Mouse (Mus musculus): ENCODE measurements around the gene Mab21l3.
"Not testable (repeated sequence)": the region's sequence is repeated elsewhere in the genome, so short reads cannot be mapped to it uniquely, and the experiment has no call there.

Gene Mab21l3

DNA sequence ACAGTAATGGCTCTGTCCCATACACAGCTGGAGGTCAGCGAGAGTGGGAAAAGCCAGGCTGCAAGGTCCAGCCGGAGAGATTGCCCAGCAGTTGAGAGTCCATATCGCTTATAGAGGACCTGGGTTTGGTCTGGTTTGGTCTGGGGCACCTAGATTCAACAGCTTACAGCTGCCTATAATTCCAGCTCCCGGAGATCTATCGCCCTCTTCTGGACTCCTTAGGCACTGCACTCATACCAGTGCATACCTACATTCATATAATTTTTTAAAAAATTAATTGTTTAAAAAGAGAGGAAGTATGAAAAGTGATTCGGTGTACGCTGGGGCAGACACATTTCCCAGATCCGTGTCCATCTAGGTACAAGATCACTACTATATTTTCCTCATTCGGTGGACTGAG lies 9.4 kb downstream of the Mab21l3 start:
- DNase-seq (ENCODE audit: low spot score), result no peak

DNA sequence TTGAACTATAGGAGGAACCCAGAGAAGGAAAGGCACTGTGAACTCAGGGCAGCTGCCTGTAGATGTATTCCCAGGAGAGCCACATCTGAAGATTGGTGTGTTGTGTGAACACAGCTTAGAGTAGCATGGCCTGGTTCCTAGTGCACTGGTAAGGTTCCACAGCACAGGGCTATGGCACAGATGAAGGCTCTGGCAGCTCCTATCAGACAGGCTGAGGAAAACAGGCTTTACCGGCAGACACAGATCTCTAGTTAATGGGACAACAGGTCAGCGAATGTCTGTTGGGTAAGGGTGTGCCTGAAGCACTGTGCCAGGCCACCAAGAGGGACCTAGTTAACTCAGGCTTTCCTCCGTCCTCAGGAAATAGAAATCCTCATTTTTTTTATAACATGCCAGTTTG lies 11.8 kb downstream of the Mab21l3 start:
- no peak for DNase-seq (ENCODE audit: low spot score)

DNA sequence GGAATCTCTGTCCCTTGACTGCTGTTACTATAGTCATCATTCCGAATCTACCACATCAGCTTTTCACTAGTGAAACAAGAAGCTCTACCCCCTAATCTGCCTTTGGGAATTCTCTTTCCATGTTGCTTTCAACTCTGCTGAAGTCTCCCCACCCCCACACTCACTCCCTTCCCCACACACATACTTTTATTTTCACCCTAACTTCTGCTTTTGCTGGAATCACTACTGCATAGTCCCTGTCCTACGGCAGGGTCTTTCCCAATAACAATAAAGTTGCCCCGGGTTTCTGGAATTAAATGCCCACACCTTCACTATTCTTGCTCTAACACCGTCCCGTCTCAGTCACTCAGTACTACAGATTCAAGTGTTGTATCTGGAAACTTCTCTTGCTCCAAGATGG lies 12.2 kb downstream of the Mab21l3 start:
- DNase-seq (ENCODE audit: low spot score), result no peak

DNA sequence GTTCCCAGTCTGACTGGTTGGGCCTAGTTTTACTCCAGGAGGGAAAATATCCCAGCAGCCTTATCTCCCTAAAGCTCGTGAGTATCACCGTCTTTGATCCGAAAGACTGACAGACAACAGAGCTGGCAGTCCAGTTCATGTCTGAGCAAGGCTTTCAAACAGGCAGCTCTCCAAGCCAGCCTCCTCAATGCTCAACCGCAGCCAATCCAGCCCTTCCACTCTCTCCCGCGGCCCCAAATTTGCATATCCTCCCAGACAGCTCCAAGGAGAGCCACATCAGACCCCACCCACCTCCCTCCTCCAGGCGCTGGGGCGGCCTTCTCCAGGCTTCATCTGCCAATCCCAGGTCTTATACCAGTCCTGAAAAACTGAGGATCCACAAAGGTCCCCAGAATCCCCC lies 12.7 kb downstream of the Mab21l3 start:
- peak; percentile 91 for DNase-seq (ENCODE audit: low spot score)

GRCm38 (mm10) chr3:101831189-101831858 lies 17.4 kb downstream of the Mab21l3 start:
- DNase-seq (ENCODE audit: low spot score), result peak; percentile 77

- no peak for DNase-seq (ENCODE audit: low spot score)
Measured at GRCm38 (mm10) chr3:101829881-101830616, 18.7 kb downstream of the Mab21l3 start.

GRCm38 (mm10) chr3:101828595-101828994 lies 20.2 kb downstream of the Mab21l3 start:
- DNase-seq (ENCODE audit: low spot score), result peak; percentile 41

- DNase-seq (ENCODE audit: low spot score), result no peak
Measured at GRCm38 (mm10) chr3:101827220-101827715, 21.5 kb downstream of the Mab21l3 start.

GRCm38 (mm10) chr3:101824338-101824737 lies 24.4 kb downstream of the Mab21l3 start:
- DNase-seq (ENCODE audit: low spot score), result no peak

GRCm38 (mm10) chr3:101822052-101822451 lies 26.7 kb downstream of the Mab21l3 start:
- no peak for DNase-seq (ENCODE audit: low spot score)

GRCm38 (mm10) chr3:101820708-101821107 lies 28.1 kb downstream of the Mab21l3 start:
- DNase-seq (ENCODE audit: low spot score), result not testable (repeated sequence)

DNA sequence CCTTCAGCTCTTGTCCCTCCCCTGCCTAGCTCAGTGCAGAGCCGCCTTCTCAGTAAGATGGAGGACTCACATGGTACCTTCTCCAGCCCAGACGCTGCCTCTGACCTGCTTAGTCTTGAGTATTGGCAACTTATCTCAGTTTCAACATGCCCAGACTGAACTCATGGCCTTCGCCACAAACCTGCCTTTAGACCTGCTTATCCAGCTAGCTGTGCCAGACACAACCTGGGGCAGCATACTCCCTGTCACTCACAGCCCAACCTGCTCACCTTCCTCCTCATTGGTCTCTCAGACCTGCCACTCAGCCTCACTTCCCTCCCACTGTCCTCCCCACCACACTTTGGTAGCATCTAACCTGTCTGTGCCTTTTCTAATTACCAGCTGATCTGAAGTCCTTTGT lies 32.8 kb downstream of the Mab21l3 start:
- no peak for DNase-seq (ENCODE audit: low spot score)

GRCm38 (mm10) chr3:101814790-101815189 lies 34.0 kb downstream of the Mab21l3 start:
- DNase-seq (ENCODE audit: low spot score), result no peak

DNA sequence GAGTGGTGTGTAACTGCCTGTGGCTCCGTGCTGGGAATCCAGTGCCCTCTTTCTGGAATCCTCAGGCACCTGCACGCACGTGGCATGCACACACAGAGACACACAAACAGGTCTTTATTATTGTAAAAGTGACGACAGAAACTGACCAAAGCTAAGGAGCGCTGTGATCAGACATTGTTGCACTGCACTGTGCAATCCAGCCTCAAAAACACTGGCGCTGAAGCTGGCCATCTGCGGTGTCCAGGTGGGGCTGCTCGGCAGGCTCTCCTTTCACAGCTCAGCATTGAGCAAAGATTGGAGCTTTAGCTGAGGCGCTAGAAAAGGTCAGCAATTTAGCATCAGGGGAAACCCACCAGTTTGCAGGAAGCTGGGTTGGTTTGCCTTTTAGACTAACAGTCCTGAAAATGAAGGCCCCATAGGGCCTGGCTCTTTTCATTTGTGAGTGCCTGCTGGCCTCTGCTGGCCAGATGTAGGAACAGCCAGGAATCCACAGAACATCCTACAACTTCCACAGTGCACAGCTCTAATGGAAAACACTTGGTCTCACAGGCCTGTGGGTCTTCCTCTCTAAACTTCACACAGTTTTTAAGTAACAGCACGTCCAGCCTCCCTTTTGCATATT lies 36.3 kb downstream of the Mab21l3 start:
- peak; percentile 55 for DNase-seq (ENCODE audit: low spot score)

- DNase-seq (ENCODE audit: low spot score), result no peak
Measured at GRCm38 (mm10) chr3:101811931-101812330, 36.8 kb downstream of the Mab21l3 start.

DNA sequence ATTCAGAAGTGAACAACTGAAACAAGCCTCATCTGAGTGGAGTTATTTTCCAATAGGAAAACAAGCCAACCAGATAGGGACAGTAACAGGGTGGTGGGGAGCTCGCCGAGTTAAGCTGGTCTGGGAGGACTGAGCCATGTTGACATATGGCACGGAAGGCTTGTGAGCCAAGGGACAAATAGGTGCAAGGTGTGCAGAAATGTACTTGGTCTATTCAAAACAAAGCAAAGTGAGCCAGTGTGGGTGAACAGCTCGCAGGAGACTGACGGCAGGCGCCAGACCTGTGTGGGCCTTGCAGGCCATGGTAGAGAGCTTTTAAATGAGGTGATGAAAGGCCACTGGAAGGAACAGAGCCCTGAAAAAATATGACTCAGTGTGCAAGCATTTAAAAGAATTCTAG lies 41.1 kb downstream of the Mab21l3 start:
- no peak for DNase-seq (ENCODE audit: low spot score)

- no peak for DNase-seq (ENCODE audit: low spot score)
Measured at GRCm38 (mm10) chr3:101806941-101807340, 41.8 kb downstream of the Mab21l3 start.

- DNase-seq (ENCODE audit: low spot score), result peak; percentile 87
Measured at GRCm38 (mm10) chr3:101806149-101806548, 42.6 kb downstream of the Mab21l3 start.

DNA sequence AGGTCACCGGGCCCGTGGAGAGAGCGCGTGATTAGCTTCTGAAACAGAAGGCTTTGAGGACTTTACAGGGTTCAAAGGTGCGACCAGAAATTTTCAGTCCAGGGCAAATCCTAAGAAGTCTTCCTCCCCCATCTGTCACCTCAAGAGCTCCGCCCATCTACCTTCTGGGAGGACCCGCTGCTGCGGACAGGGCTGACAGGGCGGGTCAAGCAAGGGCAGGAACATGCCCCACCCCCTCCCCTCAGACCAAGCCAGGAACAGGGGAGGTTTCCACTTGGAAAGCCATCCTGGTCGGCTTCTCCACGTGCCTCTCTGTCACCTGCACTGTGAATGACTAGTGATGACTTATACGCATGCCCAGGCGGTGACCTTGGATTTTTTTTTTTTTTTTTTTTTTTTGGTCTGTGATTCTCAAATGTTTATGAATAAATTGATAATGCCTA lies 43.2 kb downstream of the Mab21l3 start:
- peak; percentile 91 for DNase-seq (ENCODE audit: low spot score)

- no peak for DNase-seq (ENCODE audit: low spot score)
Measured at GRCm38 (mm10) chr3:101804971-101805561, 43.7 kb downstream of the Mab21l3 start.

GRCm38 (mm10) chr3:101804331-101804730 lies 44.4 kb downstream of the Mab21l3 start:
- DNase-seq (ENCODE audit: low spot score), result peak; percentile 50

- peak; percentile 70 for DNase-seq (ENCODE audit: low spot score)
Measured at GRCm38 (mm10) chr3:101803764-101804163, 45.0 kb downstream of the Mab21l3 start.
